Mouse (Mus musculus) ES-E14 (cell line): ENCODE results near the gene Cpxm2. TPM values are rescaled to one million over a fixed set of nuclear protein-coding genes. Genes with fewer than 3 reads are reported as not detected.

Experiments
- DNase-seq: peaks from one replicate; pipeline ENCODE4 v3.0.0-alpha.2; 2013; ENCODE audit warnings: low read depth, low spot score
- H3K27ac ChIP-seq: 2 replicates; pipeline ENCODE4 v1.5.1; 2012; ENCODE audit warnings: low read depth, mild to moderate bottlenecking, low read length, moderate library complexity, mixed read lengths; ENCODE audit not compliant: poor library complexity, insufficient read depth, severe bottlenecking
- H3K36me3 ChIP-seq: 2 replicates; pipeline ENCODE4 v1.6.1; 2012; ENCODE audit warnings: mild to moderate bottlenecking, low read length, moderate library complexity, mixed read lengths; ENCODE audit not compliant: control insufficient read depth, poor library complexity, insufficient read depth, severe bottlenecking
- H3K4me1 ChIP-seq, 2 experiments: fragments of 150-350 bp in 1 of 2; sonication (generic) in 1 of 2; 2 replicates each; pipeline ENCODE4 v1.6.1; 2012; ENCODE audit warnings: low read length in 2 of 2, mild to moderate bottlenecking in 1 of 2, mixed read lengths in 1 of 2; ENCODE audit not compliant: control insufficient read depth in 2 of 2, insufficient read depth in 2 of 2, poor library complexity in 1 of 2
- H3K4me3 ChIP-seq, 2 experiments: fragments of 150-350 bp in 1 of 2; sonication (generic) in 1 of 2; 2 replicates each; pipeline ENCODE4 v1.5.1; 2012; ENCODE audit warnings: low read length in 2 of 2, low read depth in 1 of 2, mild to moderate bottlenecking in 1 of 2, mixed read lengths in 1 of 2; ENCODE audit not compliant: insufficient read depth in 1 of 2, poor library complexity in 1 of 2, severe bottlenecking in 1 of 2
- H3K9ac ChIP-seq: 2 replicates; pipeline ENCODE4 v1.6.1; 2012; ENCODE audit warnings: low read depth, mild to moderate bottlenecking, low read length, mixed read lengths; ENCODE audit not compliant: poor library complexity, insufficient read depth, severe bottlenecking
- H3K9me3 ChIP-seq: fragments of 150-350 bp; sonication (generic); 2 replicates; pipeline ENCODE4 v1.6.1; 2012; ENCODE audit warnings: low read depth, mild to moderate bottlenecking, low read length; ENCODE audit not compliant: control insufficient read depth, insufficient read depth
- CHD2 ChIP-seq: IDR thresholded peaks from 2 replicates; pipeline ENCODE4 v1.6.1; 2014; ENCODE audit warnings: mild to moderate bottlenecking, low read depth, low read length, inconsistent platforms
- HCFC1 ChIP-seq: IDR thresholded peaks from 2 replicates; pipeline ENCODE4 v1.6.1; 2012; ENCODE audit warnings: low read length, inconsistent platforms, borderline replicate concordance; ENCODE audit not compliant: insufficient read depth
- MAFK ChIP-seq: IDR thresholded peaks from 2 replicates; pipeline ENCODE4 v1.6.1; 2014; ENCODE audit warnings: mild to moderate bottlenecking, low read depth, low read length, inconsistent platforms; ENCODE audit not compliant: insufficient read depth
- ZC3H11A ChIP-seq: IDR thresholded peaks from 2 replicates; pipeline ENCODE4 v1.6.1; 2012; ENCODE audit warnings: low read depth, mild to moderate bottlenecking, inconsistent platforms, low read length, borderline replicate concordance
- ZNF384 ChIP-seq: IDR thresholded peaks from 2 replicates; pipeline ENCODE4 v1.6.1; 2012; ENCODE audit warnings: low read depth, low read length, inconsistent platforms
- in situ Hi-C, 2 experiments: fragments of 600-800 bp; cut with MboI; formaldehyde crosslinking; loops; one replicate each; pipeline ENCODE4 v1.15.1; 2025; ENCODE audit warnings: low sequenced_read_pairs in 2 of 2, inconsistent platforms in 1 of 2; ENCODE audit not compliant: unreplicated experiment in 2 of 2
- total RNA-seq: library from RNA; depleted of rRNA; stranded (reverse); fragments of 300-350 nt; gene quantifications from 2 replicates; pipeline ENCODE4 v1.2.3, GENCODE M21; 2012

Gene Cpxm2
- total RNA-seq, 1 experiment, result 0.76 TPM

DNA sequence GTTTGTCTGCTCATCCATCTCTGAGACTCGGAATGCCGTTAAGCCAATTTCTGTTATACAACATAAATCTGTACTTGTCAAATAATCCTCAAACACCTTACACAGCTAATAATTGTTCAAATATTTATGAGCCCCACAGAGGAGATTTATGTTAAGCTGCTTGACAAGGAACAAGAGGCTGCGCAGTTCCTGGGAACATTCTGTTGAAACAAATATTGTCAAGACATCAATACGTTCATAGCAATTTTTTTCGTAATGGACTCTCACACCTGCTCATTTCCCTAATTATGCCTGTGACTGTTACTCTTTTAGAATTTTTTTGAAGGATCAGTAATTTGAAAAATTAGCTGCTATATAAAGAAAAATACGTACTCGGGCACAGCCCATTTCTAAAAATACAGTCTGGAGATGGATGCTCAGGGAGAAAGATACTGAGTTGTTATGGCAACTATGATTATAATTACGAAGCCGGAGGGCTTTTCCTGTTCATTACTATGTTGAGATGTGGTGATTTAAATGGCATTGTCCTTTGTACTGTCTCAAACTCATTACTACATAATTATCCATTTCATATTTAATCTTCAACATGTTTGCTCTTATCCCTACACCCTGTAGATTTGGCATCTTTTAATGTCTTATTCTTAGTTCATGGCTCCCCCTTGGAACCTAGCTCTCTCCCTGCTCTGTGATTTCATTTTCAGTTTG, 3.9 kb upstream of the Cpxm2 start:
- H3K27ac ChIP-seq, result no peak overlapping the region
- H3K4me1 ChIP-seq, result 0 out of 4 replicates have a peak, but pooled peaks cover 0 to 2% of the 10 kb centered on the region in 2 experiments
- in situ Hi-C loops, result no loop called here
- H3K9me3 ChIP-seq, result no peaks in the 10 kb centered on the region
- DNase-seq, result no peak
- no peak overlapping the region for H3K4me3 ChIP-seq
- H3K36me3 ChIP-seq, result no peaks in the 10 kb centered on the region
- TF ChIP-seq ZC3H11A (no peak), CHD2 (no peak), ZNF384 (no peak), MAFK (no peak), HCFC1 (no peak)
- no peak overlapping the region for H3K9ac ChIP-seq

GRCm38 (mm10) chr7:132153725-132154147, 803 bp downstream of the Cpxm2 start:
- H3K36me3 ChIP-seq, result no peaks in the 10 kb centered on the region
- no peak for TF ChIP-seq HCFC1
- no peak for TF ChIP-seq ZC3H11A
- no peak for TF ChIP-seq ZNF384
- TF ChIP-seq CHD2, result no peak
- no peak for TF ChIP-seq MAFK
- no peak for DNase-seq
- no peaks in the 10 kb centered on the region for H3K9me3 ChIP-seq
- in situ Hi-C loops, result no loop called here
- H3K4me1 ChIP-seq, result 0 out of 4 replicates have a peak, but pooled peaks cover 0 to 2% of the 10 kb centered on the region in 2 experiments
- H3K4me3 ChIP-seq, result peak overlapping the region in 1 of 2 experiments; percentile 68; a peak in 2 of 4 replicates
- no peak overlapping the region for H3K9ac ChIP-seq
- no peak overlapping the region for H3K27ac ChIP-seq

DNA sequence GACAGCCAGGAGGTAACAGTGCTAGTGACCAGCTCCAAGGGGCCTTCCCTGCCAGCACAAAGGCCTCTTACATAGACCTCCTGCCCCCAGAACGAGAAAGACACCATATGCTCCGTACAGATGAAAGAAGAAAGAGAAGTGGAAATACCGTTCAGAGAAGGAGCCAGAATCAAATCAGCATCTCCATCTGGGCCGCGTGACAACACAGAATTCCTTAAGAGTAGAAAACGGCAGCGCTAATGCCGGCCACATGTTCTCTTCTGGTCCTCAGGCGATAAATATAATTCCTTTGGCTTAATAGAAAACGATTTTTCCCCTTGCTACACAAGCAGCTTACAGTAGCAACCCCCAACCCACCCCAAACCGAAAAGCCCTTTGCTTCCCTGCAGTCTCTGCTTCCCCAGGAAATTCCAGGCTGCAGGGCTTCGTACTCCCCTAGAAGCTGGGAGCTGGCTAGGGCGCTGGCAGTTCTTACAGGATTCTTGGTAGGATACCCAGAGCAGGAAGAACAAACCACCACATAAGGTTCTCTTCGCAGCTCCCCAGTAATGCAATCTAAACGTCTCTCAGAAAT, 9.2 kb downstream of the Cpxm2 start:
- H3K36me3 ChIP-seq, result no peaks in the 10 kb centered on the region
- H3K9ac ChIP-seq, result no peak overlapping the region
- no peaks in the 10 kb centered on the region for H3K4me1 ChIP-seq
- no peak overlapping the region for H3K27ac ChIP-seq
- in situ Hi-C loops, result no loop called here
- no peaks in the 10 kb centered on the region for H3K9me3 ChIP-seq
- no peak for DNase-seq
- H3K4me3 ChIP-seq, result no peak overlapping the region
- TF ChIP-seq HCFC1, result no peak
- no peak for TF ChIP-seq CHD2

- in situ Hi-C loops, result no loop called here
- DNase-seq, result no peak
- Histone ChIP-seq H3K4me1 (no peaks in the 10 kb centered on the region), H3K9me3 (no peaks in the 10 kb centered on the region), H3K36me3 (no peaks in the 10 kb centered on the region), H3K27ac (no peak overlapping the region), H3K4me3 (no peak overlapping the region), H3K9ac (no peak overlapping the region)
- TF ChIP-seq MAFK (no peak), HCFC1 (no peak), CHD2 (no peak), ZNF384 (no peak), ZC3H11A (no peak)
These were observed 25.9 kb downstream of the Cpxm2 start for GRCm38 (mm10) chr7:132128687-132129086.
